Mouse (Mus musculus) forebrain, embryonic 13.5 days (tissue): ENCODE measurements around the gene Csf2rb. TPM values are rescaled to one million over a fixed set of nuclear protein-coding genes. Genes with fewer than 3 reads are reported as not detected.

Experiments used
- ATAC-seq: fragments of 200-750 bp; cut with Nextera tagmentation; 2 replicates; pipeline ENCODE4 v1.8.0; 2017
- H3K27ac ChIP-seq: fragments of 300-500 bp; sonication (generic); 2 replicates; pipeline ENCODE4 v1.5.1; 2015; ENCODE audit warnings: inconsistent platforms, mild to moderate bottlenecking, moderate library complexity
- H3K27me3 ChIP-seq: fragments of 300-500 bp; sonication (generic); 2 replicates; pipeline ENCODE4 v1.6.1; 2015; ENCODE audit warnings: mild to moderate bottlenecking, inconsistent platforms
- H3K36me3 ChIP-seq: fragments of 300-500 bp; sonication (generic); 2 replicates; pipeline ENCODE4 v1.6.1; 2015; ENCODE audit warnings: mild to moderate bottlenecking, inconsistent platforms; ENCODE audit not compliant: poor library complexity, severe bottlenecking
- H3K4me1 ChIP-seq: fragments of 300-500 bp; sonication (generic); 2 replicates; pipeline ENCODE4 v1.6.1; 2015; ENCODE audit warnings: inconsistent platforms
- H3K4me2 ChIP-seq: fragments of 300-500 bp; sonication (generic); 2 replicates; pipeline ENCODE4 v1.6.1; 2015; ENCODE audit warnings: inconsistent platforms, mild to moderate bottlenecking, moderate library complexity
- H3K4me3 ChIP-seq: fragments of 300-500 bp; sonication (generic); 2 replicates; pipeline ENCODE4 v1.5.1; 2015; ENCODE audit warnings: mild to moderate bottlenecking, inconsistent platforms
- H3K9ac ChIP-seq: fragments of 300-500 bp; sonication (generic); 2 replicates; pipeline ENCODE4 v1.6.1; 2015; ENCODE audit warnings: mild to moderate bottlenecking, inconsistent platforms
- H3K9me3 ChIP-seq: fragments of 300-500 bp; sonication (generic); replicated peaks from 2 replicates; pipeline ENCODE4 v1.6.1; 2016; ENCODE audit warnings: inconsistent platforms
- WGBS: fragments of 180-500 bp; shearing (Covaris S2); methylation state at CpG from one replicate; pipeline ENCODE4 v1.1.7; 2015; 5-methylcytosine and 5-hydroxymethylcytosine counted together
- microRNA-seq: library from miRNA; unstranded; fragments of <30 nt; microRNA quantifications from one replicate; pipeline ENCODE4, GENCODE M21; 2016
- polyA plus RNA-seq: library from polyadenylated mRNA; unstranded; fragments of >200 nt; fragmentation: Nextera tagmentation; extraction: Ambion mirVana; gene quantifications from 2 replicates; pipeline ENCODE4 v1.2.1, GENCODE M21; 2015

The Csf2rb gene
- polyA plus RNA-seq, 1 experiment from 2014 or later = 0.43 TPM

- Histone ChIP-seq H3K4me3 (no peak overlapping the region), H3K9me3 (0 out of 2 replicates have a peak, but pooled peaks cover 4% of the 10 kb centered on the region), H3K27me3 (no peaks in the 10 kb centered on the region), H3K9ac (no peak overlapping the region), H3K4me2 (no peak overlapping the region), H3K27ac (peak overlapping the region; percentile 65), H3K36me3 (no peaks in the 10 kb centered on the region), H3K4me1 (peaks cover 17% of the 10 kb centered on the region)
- ATAC-seq = peak; percentile 70
- WGBS = 73% methylated on average over 11 of the region's 11 CpGs
These were observed 58.1 kb downstream of the Csf2rb start for GRCm38 (mm10) chr15:78383450-78384219.

GRCm38 (mm10) chr15:78384220-78385116, 58.9 kb downstream of the Csf2rb start:
- Histone ChIP-seq H3K4me1 (peaks cover 17% of the 10 kb centered on the region), H3K4me2 (no peak overlapping the region), H3K27ac (peak overlapping the region; percentile 65), H3K4me3 (no peak overlapping the region), H3K27me3 (no peaks in the 10 kb centered on the region), H3K9ac (no peak overlapping the region), H3K9me3 (no peaks in the 10 kb centered on the region), H3K36me3 (no peaks in the 10 kb centered on the region)
- 47% methylated on average over 7 of the region's 7 CpGs for WGBS
- peak; percentile 58; the same call in 1 of the 2 replicates for ATAC-seq

GRCm38 (mm10) chr15:78385564-78385963, 60.0 kb downstream of the Csf2rb start:
- H3K4me1 ChIP-seq = peaks cover 17% of the 10 kb centered on the region
- no peak overlapping the region for H3K27ac ChIP-seq
- H3K27me3 ChIP-seq = no peaks in the 10 kb centered on the region
- H3K36me3 ChIP-seq = no peaks in the 10 kb centered on the region
- no peak overlapping the region for H3K4me2 ChIP-seq
- 96% methylated on average over 1 of the region's 1 CpGs for WGBS
- no peaks in the 10 kb centered on the region for H3K9me3 ChIP-seq
- ATAC-seq = no peak
- H3K9ac ChIP-seq = no peak overlapping the region
- no peak overlapping the region for H3K4me3 ChIP-seq

GRCm38 (mm10) chr15:78390855-78391254, 65.3 kb downstream of the Csf2rb start:
- H3K9ac ChIP-seq = no peak overlapping the region
- no peak overlapping the region for H3K4me3 ChIP-seq
- H3K4me1 ChIP-seq = 0 out of 2 replicates have a peak, but pooled peaks cover 2% of the 10 kb centered on the region
- WGBS = 79% methylated on average over 3 of the region's 3 CpGs
- H3K9me3 ChIP-seq = no peaks in the 10 kb centered on the region
- no peaks in the 10 kb centered on the region for H3K36me3 ChIP-seq
- no peak overlapping the region for H3K27ac ChIP-seq
- no peak for ATAC-seq
- H3K27me3 ChIP-seq = no peaks in the 10 kb centered on the region
- H3K4me2 ChIP-seq = no peak overlapping the region

GRCm38 (mm10) chr15:78395478-78395962, 70.0 kb downstream of the Csf2rb start, which contains the start of gene Tex33:
Gene Tex33 (minus strand): TSS chr15:78395912.
- no peak within 1 kb of the TSS for H3K4me3 ChIP-seq
- no peak within 1 kb of the TSS for H3K27ac ChIP-seq
- H3K4me1 ChIP-seq = 0 out of 2 replicates have a peak, but pooled peaks cover 3% of the 10 kb centered on the region
- ATAC-seq = no peak
- no peaks in the 10 kb centered on the region for H3K27me3 ChIP-seq
- H3K36me3 ChIP-seq = no peaks in the 10 kb centered on the region
- no peak within 1 kb of the TSS for H3K9ac ChIP-seq
- 84% methylated on average over 8 of the region's 8 CpGs for WGBS
- no peak within 1 kb of the TSS for H3K4me2 ChIP-seq
- no peaks in the 10 kb centered on the region for H3K9me3 ChIP-seq

- no peaks in the 10 kb centered on the region for H3K36me3 ChIP-seq
- no peaks in the 10 kb centered on the region for H3K9me3 ChIP-seq
- 81% methylated on average over 6 of the region's 6 CpGs for WGBS
- H3K4me2 ChIP-seq = no peak overlapping the region
- no peaks in the 10 kb centered on the region for H3K27me3 ChIP-seq
- ATAC-seq = no peak
- no peak overlapping the region for H3K27ac ChIP-seq
- peaks cover 33% of the 10 kb centered on the region for H3K4me1 ChIP-seq
- no peak overlapping the region for H3K4me3 ChIP-seq
- H3K9ac ChIP-seq = no peak overlapping the region
These were observed 75.8 kb downstream of the Csf2rb start for GRCm38 (mm10) chr15:78401345-78401744.

GRCm38 (mm10) chr15:78401921-78402320, 76.4 kb downstream of the Csf2rb start:
- Histone ChIP-seq H3K9ac (no peak overlapping the region), H3K4me1 (peaks cover 34% of the 10 kb centered on the region), H3K27ac (no peak overlapping the region), H3K9me3 (no peaks in the 10 kb centered on the region), H3K36me3 (no peaks in the 10 kb centered on the region), H3K4me2 (no peak overlapping the region), H3K27me3 (no peaks in the 10 kb centered on the region), H3K4me3 (no peak overlapping the region)
- WGBS = 67% methylated on average over 4 of the region's 4 CpGs
- no peak for ATAC-seq

- Histone ChIP-seq H3K4me2 (no peak overlapping the region), H3K4me1 (peaks cover 39% of the 10 kb centered on the region), H3K9me3 (no peaks in the 10 kb centered on the region), H3K27me3 (no peaks in the 10 kb centered on the region), H3K27ac (no peak overlapping the region), H3K36me3 (no peaks in the 10 kb centered on the region), H3K9ac (no peak overlapping the region), H3K4me3 (no peak overlapping the region)
- no peak for ATAC-seq
- WGBS = 80% methylated on average over 7 of the region's 7 CpGs
These were observed 76.9 kb downstream of the Csf2rb start for GRCm38 (mm10) chr15:78402423-78402822.

- H3K27me3 ChIP-seq = peaks cover 5% of the 10 kb centered on the region
- no peak for ATAC-seq
- no peaks in the 10 kb centered on the region for H3K9me3 ChIP-seq
- H3K4me2 ChIP-seq = peak overlapping the region; percentile 32
- H3K27ac ChIP-seq = peak overlapping the region; percentile 44; the same call in 1 of the 2 replicates
- no peak overlapping the region for H3K4me3 ChIP-seq
- WGBS = 64% methylated on average over 3 of the region's 3 CpGs
- peaks cover 45% of the 10 kb centered on the region for H3K4me1 ChIP-seq
- H3K9ac ChIP-seq = no peak overlapping the region
- H3K36me3 ChIP-seq = no peaks in the 10 kb centered on the region
These were observed 77.8 kb downstream of the Csf2rb start for GRCm38 (mm10) chr15:78403301-78403741.

Small RNA genes lying within 50 kb of the gene (microRNA-seq; reads per million reads assigned to microRNA genes)
- gene Mir7676-1 = not detected
- not detected for gene Mir7676-2

Other genes starting within 250 kb of the Csf2rb start
- 3.5 and 4.4 TPM in 2 replicates for gene Cacng2, start 205.7 kb upstream of the Csf2rb start, polyA plus RNA-seq
- 148 and 160 TPM in 2 replicates for gene Ift27, start 151.6 kb upstream of the Csf2rb start, polyA plus RNA-seq
- not detected in 2 replicates for gene Pvalb, start 119.4 kb upstream of the Csf2rb start, polyA plus RNA-seq
- 0.68 and 1.0 TPM in 2 replicates for gene Ncf4, start 81.0 kb upstream of the Csf2rb start, polyA plus RNA-seq
- 0.10 TPM in 1 of 2 replicates, not detected in the other for gene Csf2rb2, start 20.0 kb upstream of the Csf2rb start, polyA plus RNA-seq
- not detected in 2 replicates for gene Tex33, start 70.2 kb downstream of the Csf2rb start, polyA plus RNA-seq
- 12.0 and 15.9 TPM in 2 replicates for gene Tst, start 80.2 kb downstream of the Csf2rb start, polyA plus RNA-seq
- gene Mpst, start 80.7 kb downstream of the Csf2rb start, polyA plus RNA-seq = 2.3 and 3.0 TPM in 2 replicates
- 84.6 and 104 TPM in 2 replicates for gene Kctd17, start 102.8 kb downstream of the Csf2rb start, polyA plus RNA-seq
- 0.49 TPM in 1 of 2 replicates, not detected in the other for gene Tmprss6, start 142.9 kb downstream of the Csf2rb start, polyA plus RNA-seq
- not detected in 2 replicates for gene Il2rb, start 169.5 kb downstream of the Csf2rb start, polyA plus RNA-seq
- gene C1qtnf6, start 205.7 kb downstream of the Csf2rb start, polyA plus RNA-seq = 4.1 and 5.8 TPM in 2 replicates
- 0.96 and 1.4 TPM in 2 replicates for gene Sstr3, start 218.9 kb downstream of the Csf2rb start, polyA plus RNA-seq
- gene Rac2, start 247.0 kb downstream of the Csf2rb start, polyA plus RNA-seq = 2.9 and 3.4 TPM in 2 replicates